Mouse (Mus musculus) stomach, embryonic 15.5 days (tissue): Measurements from ENCODE around the gene Gm5294. TPM values are rescaled to one million over a fixed set of nuclear protein-coding genes. Genes with fewer than 3 reads are reported as not detected.

Experiments used
- polyA plus RNA-seq: library from polyadenylated mRNA; unstranded; fragments of >200 nt; fragmentation: Nextera tagmentation; extraction: Ambion mirVana; gene quantifications from 2 replicates; pipeline ENCODE4 v1.2.1, GENCODE M21; 2015

Gene Gm5294
- polyA plus RNA-seq, 1 experiment from 2014 or later = not detected

Other genes with a start within 250 kb of the Gm5294 start
- gene Zfp68, start 200.3 kb upstream of the Gm5294 start, polyA plus RNA-seq = 60.8 TPM in 2 replicates
- gene A430033K04Rik, start 197.2 kb upstream of the Gm5294 start, polyA plus RNA-seq = 12.1 and 12.5 TPM in 2 replicates
- 11.8 and 11.9 TPM in 2 replicates for gene Fam20c, start 65.6 kb upstream of the Gm5294 start, polyA plus RNA-seq
- gene Pdgfa, start 177.3 kb downstream of the Gm5294 start, polyA plus RNA-seq = 48.7 and 58.7 TPM in 2 replicates